Mouse (Mus musculus) MN1 (cell line): ENCODE measurements around the gene Cd24a.
A peak's percentile ranks its signal among the peaks of the same experiment; 100 is the strongest.

ENCODE experiments used
- DNase-seq: peaks from one replicate; pipeline ENCODE4 v3.0.0-alpha.2; 2016; ENCODE audit warnings: low spot score

Cd24a gene

GRCm38 (mm10) chr10:43584538-43584937 lies 6.5 kb downstream of the Cd24a start:
- DNase-seq = no peak

DNA sequence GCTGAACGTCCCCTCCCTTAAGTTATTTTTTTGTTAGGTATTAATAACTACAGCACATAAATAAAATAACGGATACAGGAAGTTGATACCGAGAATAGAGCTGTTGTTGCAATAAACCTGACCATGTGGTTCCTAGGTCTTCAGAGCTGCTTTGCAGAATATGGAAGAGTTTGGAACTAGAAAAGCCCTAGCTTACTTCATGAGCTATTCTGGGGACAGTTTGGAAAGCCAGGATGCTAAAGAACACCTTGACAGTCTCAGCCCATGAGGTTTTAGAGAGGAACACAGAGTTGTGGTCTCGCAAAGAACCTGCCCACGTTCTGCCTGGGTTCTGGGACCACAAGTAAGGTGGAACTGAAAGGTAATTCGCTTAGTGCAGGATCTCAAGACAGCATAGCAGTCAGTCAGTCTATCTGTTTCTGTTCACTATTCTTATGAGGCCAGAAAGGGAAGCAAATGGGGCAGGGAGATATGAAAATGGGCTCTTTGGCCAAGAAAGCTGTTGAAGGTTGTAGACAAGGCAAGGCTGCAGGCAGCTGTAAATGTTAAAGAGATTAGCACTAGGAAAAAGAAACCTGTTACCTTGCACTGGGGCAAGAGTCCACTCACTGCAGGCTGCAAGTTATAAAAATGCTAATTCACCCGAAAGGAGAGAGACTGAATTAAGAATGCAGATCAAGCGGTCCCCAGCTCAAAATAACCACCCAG lies 10.5 kb downstream of the Cd24a start:
- DNase-seq = no peak

DNA sequence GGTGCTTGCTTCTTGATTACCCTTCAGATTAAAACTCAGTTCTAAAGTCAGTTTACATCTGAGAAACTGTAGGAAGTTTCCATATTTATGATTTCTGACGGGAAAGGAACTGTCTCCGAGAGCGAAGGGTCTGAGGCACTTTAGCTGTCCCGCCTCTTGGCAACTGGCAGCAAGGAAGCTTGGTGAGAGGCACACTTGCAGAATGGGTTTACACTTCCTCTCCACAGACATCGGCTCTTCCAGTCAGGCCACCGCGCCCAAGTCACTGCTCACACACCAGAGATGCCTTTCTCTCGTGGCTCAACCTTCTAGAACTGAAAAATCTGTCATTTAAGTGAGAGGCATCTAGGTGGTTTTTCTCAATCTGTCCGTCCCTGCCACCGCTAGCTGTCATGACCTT lies 13.4 kb downstream of the Cd24a start:
- DNase-seq = no peak

- DNase-seq = no peak
Observed at GRCm38 (mm10) chr10:43593182-43593581, 15.1 kb downstream of the Cd24a start.

- DNase-seq = no peak
Observed at GRCm38 (mm10) chr10:43594187-43594586, 16.1 kb downstream of the Cd24a start.

DNA sequence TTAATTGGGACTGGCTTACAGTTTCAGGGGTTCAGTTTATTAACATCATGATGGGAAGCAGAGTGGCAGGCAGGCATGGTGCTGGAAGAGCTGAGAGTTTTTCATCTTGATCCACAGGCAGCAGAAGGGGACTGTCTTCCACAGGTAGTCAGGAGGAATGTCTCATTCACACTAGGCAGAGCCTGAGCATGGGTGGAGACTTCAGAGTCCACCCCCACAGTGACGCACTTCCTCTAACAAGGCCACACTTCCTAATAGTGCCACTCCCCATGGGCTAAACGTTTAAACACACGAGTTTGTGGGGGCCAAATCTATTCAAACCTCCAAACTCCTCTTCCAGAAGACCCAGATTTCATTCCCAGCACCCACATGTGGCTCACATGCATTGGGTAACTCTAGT lies 16.8 kb downstream of the Cd24a start:
- no peak for DNase-seq

- DNase-seq = no peak
Observed at GRCm38 (mm10) chr10:43598067-43598726, 20.1 kb downstream of the Cd24a start.

GRCm38 (mm10) chr10:43601039-43601438 lies 23.0 kb downstream of the Cd24a start:
- DNase-seq = no peak

DNA sequence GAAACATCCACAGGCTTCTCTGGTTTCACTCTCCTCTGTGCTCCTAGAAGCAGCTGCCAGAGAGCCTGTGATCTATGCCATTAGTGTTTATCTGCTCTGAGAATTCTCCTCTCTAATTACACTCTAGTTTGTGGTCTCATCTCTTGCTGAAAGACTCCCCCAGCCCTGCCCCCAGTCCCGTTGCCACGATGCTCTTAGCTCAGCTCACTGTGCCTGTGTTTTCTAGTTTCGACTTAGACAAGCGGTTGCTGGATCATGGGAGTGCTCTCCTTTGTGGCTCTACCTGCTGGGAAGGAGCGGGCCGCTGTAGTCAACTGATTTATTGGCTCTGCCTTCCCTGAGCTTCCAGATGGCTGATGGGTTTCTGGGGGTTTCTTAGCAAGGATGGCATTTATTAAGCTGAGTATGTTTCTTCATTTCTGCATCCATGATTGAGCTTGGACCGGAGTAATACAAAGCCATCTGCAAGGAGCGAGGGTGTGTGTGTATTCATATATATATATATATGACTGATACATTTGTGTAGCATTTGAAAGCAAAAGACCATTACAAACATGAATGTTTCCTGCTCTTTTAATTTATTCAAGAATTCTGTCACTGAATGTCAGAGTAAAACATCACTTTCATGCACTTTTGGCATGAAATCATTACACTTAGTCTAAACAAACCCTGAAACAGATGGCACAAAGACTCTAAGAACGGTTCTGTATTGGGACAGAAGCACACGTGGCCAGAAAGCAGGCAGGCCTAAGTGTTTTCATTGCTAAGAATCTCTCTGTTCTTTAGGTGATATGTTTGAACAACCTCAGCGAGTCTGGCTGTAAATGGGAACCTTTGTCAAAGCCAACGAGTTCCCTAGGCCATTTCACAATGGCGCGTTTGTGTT lies 23.7 kb downstream of the Cd24a start:
- no peak for DNase-seq

DNA sequence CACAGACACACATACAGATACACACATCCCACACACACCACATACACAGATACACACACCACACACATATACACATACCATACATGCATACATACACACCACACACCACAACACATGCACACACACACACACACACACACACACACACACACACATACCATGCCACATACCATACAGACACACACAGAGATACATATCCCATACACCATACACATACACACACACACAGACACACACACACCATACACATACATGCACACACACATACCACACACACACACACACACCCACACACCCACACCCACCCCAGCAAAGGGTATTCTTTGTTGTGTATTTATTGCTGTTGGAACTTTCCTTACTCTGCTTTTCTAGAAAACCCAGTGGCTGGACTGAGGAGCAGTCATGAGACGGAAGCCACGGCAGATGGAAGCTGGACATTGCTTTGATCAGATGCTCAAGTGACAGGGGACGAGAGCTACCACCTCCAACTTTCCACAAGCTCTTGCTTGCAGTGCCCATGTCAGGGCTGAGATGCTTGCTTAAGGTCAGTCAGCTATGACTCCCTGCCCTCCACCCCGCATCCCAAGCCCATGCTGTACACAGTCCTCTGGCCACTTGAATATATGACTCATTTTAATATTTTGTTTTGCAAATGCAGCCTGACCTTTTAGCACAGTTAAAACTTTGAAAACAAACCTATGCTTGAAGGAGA lies 26.0 kb downstream of the Cd24a start:
- no peak for DNase-seq

GRCm38 (mm10) chr10:43604687-43605250 lies 26.7 kb downstream of the Cd24a start:
- no peak for DNase-seq

GRCm38 (mm10) chr10:43605901-43606300 lies 27.8 kb downstream of the Cd24a start:
- no peak for DNase-seq

DNA sequence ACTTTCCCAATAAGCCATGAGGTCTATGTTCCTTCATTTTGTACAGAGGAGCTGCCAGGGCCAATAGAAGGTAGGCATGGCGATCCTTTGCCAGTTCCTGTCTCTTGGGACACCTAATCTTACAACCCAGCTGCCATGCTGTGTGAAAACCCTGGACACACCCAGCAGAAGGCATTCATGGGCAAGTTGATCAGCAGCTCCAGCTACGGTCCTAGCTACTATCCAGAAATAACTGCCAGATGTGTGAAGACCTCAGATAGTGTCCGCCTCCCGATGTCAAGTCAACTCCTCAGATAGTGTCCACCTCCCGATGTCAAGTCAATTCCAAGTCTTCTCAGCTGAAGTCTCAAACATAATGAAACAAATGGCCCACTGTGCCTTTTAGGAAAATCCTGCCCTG lies 31.4 kb downstream of the Cd24a start:
- no peak for DNase-seq

DNA sequence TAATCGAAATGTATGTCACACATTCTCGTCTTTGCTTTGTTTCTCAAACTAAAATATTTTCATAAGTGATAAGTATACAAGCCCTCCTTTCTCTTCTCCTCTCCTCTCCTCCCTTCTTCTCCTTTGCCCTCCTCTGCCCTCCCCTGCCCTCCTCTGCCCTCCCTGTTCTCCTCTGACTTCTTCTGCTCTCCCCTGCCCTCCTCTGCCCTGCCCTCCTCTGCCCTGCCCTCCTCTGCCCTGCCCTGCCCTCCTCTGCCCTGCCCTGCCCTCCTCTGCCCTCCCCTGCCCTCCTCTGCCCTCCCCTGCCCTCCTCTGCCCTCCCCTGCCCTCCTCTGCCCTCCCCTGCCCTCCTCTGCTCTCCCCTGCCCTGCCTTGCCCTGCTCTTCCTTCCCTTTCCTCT lies 31.9 kb downstream of the Cd24a start:
- no peak for DNase-seq

DNA sequence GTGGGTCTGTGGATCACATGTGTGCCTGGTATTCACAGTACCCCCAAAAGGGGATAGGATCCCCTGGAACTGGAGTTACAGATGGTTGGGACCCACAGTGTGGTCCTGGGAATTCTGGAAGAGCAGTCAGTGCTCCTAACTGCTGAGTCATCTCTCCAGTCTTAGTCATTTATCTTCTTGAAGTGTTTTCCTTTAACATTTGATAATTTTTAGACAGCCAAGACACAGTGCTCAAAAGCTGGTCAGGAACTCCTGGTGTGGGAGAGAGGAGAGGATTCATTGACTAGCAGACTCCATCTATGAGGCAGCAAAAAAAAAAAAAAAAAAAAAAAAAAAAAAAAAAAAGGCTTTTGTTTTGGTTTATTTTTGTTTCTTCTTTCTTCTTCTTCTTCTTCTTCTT lies 33.0 kb downstream of the Cd24a start:
- peak; percentile 20 for DNase-seq

- peak; percentile 23 for DNase-seq
Observed at GRCm38 (mm10) chr10:43619059-43619531, 41.0 kb downstream of the Cd24a start.

DNA sequence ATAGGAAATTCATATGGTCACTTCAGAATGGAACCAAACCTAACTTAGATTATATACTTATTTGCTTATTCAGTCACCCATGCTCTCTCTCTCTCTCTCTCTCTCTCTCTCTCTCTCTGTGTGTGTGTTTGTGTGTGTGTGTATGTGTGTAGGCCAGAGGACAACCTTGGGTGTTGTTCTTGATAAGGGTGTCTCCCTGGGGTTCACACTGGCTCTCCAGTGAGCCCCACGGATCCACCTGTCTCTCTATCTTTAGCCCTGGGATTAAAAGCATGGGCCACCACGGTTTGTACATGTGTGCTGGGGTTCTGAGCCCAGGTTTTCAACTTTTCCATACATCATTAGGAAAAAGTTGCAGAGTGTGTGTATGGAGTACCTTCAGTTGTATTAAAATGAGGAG lies 41.9 kb downstream of the Cd24a start:
- no peak for DNase-seq

- DNase-seq = no peak
Observed at GRCm38 (mm10) chr10:43623510-43623909, 45.4 kb downstream of the Cd24a start.

DNA sequence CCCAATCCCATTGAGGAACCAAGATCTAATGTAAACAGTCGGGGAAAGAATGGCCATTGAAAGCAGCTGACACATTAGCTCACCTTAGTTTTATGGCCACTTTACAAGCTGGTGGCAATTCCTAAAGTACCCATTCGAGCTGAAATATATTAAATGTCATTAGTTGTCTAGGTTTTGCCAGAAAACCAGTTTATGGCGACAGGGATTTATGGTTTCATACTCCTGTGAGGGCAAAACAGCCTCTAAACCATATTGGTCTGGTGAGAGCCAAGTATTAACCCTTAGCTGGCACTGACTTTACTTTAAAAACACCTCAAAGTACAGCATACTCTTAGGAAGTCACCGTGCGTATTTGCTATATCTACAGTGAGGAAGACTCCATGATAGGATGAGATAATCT lies 46.3 kb downstream of the Cd24a start:
- no peak for DNase-seq

DNA sequence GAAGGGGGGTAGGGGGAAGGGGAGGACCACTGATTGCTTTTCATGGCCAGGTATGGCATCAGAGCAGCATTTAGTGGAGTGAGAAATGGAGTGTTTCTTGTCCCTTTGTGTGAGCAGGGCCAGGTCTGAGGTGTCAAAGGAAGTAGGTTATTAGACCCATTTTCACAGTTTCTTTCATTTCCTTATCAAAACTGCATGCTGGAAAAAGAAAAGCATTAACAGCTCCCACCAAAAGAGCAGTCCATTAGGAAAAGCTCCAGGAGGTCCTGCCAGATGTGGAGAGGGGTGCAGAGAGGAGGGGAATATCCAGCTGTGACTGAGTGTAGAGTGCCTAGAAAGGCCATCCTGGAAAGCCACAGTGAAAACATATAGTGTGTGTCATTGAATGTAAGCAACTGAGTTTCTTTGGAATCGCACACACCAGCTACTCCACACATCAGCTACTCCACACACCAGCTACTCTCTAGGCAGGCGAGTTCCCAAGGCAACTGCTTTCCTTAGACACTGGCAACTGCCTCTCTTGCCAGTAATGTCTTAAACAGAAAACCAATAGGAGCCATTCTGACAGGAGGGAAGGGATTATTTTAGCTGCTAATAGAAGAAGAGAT lies 46.8 kb downstream of the Cd24a start:
- no peak for DNase-seq

DNA sequence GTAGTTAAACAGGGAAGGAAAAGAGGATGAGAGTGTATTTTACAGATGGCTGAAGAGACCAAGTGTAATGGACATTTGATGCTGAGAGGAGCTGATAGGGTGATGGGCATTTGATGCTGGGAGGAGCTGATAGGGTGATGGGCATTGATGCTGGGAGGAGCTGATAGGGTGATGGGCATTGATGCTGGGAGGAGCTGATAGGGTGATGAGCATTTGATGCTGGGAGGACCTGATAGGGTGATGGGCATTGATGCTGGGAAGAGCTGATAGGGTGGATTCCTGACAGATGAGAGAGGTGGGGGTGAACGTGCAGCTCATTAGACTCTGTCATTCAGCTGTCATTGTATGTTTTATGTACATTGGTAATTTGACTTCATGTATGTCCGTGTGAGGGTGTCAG lies 47.5 kb downstream of the Cd24a start:
- DNase-seq = no peak
